Mouse (Mus musculus): ENCODE measurements around the gene Pir.

- TF ChIP-seq POLR2A (IDR thresholded peaks at IDR 0.05; ENCODE audit: insufficient read depth, low read depth, low read length) (no peak), CTCF (IDR thresholded peaks at IDR 0.05; ENCODE audit: insufficient read depth, low read depth, low read length) (no peak)
Observed at GRCm38 (mm10) chrX:164246722-164247121, 22.4 kb upstream of the Pir start.
